Mouse (Mus musculus) erythroblast, embryonic 14.5 days (primary cell): ENCODE measurements at regions not wholly inside any gene's neighbourhood (a gene's known extent, or its start where the extent isn't known, plus 50 kb on each side); places are given as distances from the start of the nearest gene placed in this dataset.

Source experiments
- GATA1 ChIP-seq: IDR thresholded peaks from 2 replicates; pipeline ENCODE4 v1.6.1; 2012; ENCODE audit warnings: low read length, inconsistent platforms, mixed read lengths
- TAL1 ChIP-seq: IDR thresholded peaks from 3 replicates; pipeline ENCODE4 v1.6.1; 2012; ENCODE audit warnings: low read length, inconsistent platforms, mixed read lengths

DNA sequence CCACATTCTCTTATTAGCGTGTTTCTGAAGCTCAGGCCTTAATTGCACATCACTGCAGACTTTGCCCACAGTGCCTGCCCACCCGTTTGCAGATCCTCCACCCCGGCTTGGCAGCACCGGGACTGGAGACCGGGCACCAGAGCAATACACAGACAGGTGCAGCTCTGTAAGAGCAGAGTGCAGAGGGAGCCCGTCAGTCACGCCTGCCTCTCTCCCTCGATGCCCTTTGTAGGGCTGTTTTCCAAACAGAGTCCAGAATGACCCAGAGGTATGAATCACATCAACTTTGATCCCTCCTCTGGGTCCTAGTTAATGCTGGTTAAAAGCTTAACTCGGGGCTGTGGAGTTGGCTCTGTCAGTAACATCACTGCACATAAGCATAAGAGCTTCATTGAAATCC, 155.3 kb upstream of the Lhx5 start:
- TF ChIP-seq TAL1, result no peak
- no peak for TF ChIP-seq GATA1
